Mouse (Mus musculus): ENCODE results near the gene Slc48a1. TPM values are rescaled to one million over a fixed set of nuclear protein-coding genes. Genes with fewer than 3 reads are reported as not detected.
A peak's percentile ranks its signal among the peaks of the same experiment; 100 is the strongest.

Gene Slc48a1
- total RNA-seq, 2 experiments from 2014 or later: 62.7 to 94.4 TPM

- no peak for ATAC-seq (replicated peaks; ENCODE audit: poor library complexity)
Measured at GRCm38 (mm10) chr15:97839012-97839411, 60.7 kb downstream of the Slc48a1 start.

DNA sequence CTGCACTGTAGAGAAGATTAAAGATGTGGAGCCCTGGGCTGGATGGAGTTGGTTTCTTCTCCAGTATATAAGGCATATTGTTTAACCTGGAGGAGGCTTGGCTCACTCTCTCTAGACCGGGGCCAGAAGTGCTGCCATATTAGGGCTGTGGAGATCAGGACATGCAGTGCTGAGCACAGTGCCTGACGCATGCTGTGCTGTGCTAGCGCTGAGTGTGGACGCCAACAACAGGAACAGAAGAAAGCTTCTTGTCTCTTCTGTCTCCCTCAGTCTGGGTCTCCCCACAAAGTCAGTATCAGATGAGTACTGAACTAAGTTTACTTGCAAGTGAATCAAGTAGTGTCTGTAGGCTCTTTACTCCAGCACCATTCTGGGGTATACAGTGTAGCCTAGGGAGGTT lies 61.2 kb downstream of the Slc48a1 start:
- no peak for ATAC-seq (replicated peaks; ENCODE audit: poor library complexity)

GRCm38 (mm10) chr15:97839991-97840455 lies 61.7 kb downstream of the Slc48a1 start:
- ATAC-seq (replicated peaks; ENCODE audit: poor library complexity): peak; percentile 24

DNA sequence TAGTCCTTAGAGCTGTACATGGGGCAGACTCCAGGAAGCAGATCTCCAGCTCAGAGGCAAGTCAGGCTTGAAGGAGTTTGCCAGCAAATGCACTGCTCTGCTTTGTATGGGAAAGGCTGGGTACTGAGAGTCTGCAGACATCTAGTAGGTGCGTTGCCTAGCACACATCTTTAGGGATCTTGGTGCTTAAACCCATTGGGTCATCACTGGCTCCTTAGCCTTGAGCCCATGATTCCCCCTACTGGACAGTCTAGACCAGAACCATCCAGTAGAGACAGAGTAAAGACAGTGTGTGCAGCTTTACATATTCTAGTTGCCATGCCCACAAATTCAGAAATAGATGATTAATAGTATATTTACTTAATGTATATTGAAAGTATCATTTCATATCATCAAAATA lies 62.5 kb downstream of the Slc48a1 start:
- ATAC-seq (replicated peaks; ENCODE audit: poor library complexity): no peak

DNA sequence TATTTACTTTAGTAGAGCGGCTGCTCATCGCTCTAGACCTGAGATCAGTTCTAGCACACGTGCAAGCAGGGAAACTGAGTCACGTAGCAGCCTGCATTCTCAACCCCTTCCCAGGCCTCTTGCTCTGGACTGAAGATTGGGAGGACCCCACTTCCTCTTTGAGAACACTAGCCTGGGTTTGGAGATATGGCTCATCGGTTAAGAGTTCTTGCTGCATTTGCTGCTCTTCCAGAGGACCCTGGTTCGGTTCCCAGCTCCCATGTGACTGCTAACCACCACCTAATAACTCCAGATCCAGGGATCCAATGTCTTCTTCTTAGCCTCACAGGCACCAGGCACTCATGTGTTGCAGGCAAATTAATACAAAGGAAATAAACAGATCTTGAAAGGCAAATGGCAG lies 63.1 kb downstream of the Slc48a1 start:
- no peak for ATAC-seq (replicated peaks; ENCODE audit: poor library complexity)

DNA sequence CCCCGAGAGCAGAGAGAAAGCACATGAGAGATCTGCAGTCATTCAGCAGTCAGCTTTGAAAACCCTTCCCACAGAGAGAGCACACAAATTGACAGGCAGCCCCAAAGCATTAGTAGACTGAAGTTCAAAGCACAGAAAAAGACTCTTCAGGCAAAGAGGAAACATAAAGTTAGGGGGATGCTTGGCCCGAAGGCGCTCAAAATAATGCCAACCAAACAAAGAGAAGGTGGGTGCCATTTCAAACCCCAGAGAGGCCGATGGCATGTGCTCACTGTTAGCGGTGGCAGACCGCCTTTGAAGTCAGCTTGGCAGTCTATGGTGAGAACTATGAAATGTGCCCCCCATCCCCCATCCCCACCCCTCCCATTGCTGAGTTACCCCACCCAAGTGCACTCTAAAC lies 63.7 kb downstream of the Slc48a1 start:
- no peak for ATAC-seq (replicated peaks; ENCODE audit: poor library complexity)

Other genes starting within 250 kb of the Slc48a1 start
- gene Rpap3, start 72.7 kb upstream of the Slc48a1 start, total RNA-seq (2015): 20.7 and 21.9 TPM in 2 replicates
- gene Rpap3, start 72.7 kb upstream of the Slc48a1 start, total RNA-seq (2017): 36.0 and 46.6 TPM in 2 replicates
- gene Endou, start 47.2 kb upstream of the Slc48a1 start, total RNA-seq (2015): 0.46 and 0.86 TPM in 2 replicates
- gene Endou, start 47.2 kb upstream of the Slc48a1 start, total RNA-seq (2017): 1.7 and 2.3 TPM in 2 replicates
- gene Rapgef3, start 10.5 kb upstream of the Slc48a1 start, total RNA-seq (2015): 4.0 and 4.5 TPM in 2 replicates
- gene Rapgef3, start 10.5 kb upstream of the Slc48a1 start, total RNA-seq (2017): 11.7 and 12.0 TPM in 2 replicates
- gene Hdac7, start 66.0 kb downstream of the Slc48a1 start, total RNA-seq (2015): 22.1 and 29.2 TPM in 2 replicates
- 12.6 and 14.0 TPM in 2 replicates for gene Hdac7, start 66.0 kb downstream of the Slc48a1 start, total RNA-seq (2017)
- gene Vdr, start 132.1 kb downstream of the Slc48a1 start, total RNA-seq (2015): 5.3 and 7.9 TPM in 2 replicates
- gene Vdr, start 132.1 kb downstream of the Slc48a1 start, total RNA-seq (2017): 1.7 and 1.9 TPM in 2 replicates
- gene Tmem106c, start 185.7 kb downstream of the Slc48a1 start, total RNA-seq (2015): 41.7 and 48.4 TPM in 2 replicates
- 26.2 and 30.1 TPM in 2 replicates for gene Tmem106c, start 185.7 kb downstream of the Slc48a1 start, total RNA-seq (2017)
- 0.05 TPM in 1 of 2 replicates, not detected in the other for gene Col2a1, start 226.2 kb downstream of the Slc48a1 start, total RNA-seq (2015)
- gene Col2a1, start 226.2 kb downstream of the Slc48a1 start, total RNA-seq (2017): not detected in 2 replicates

Data from megakaryocyte progenitor cell, adult 5-6 weeks (primary cell).